Mouse (Mus musculus) heart, adult 2 months (tissue): ENCODE measurements around the gene Pmfbp1.

Source experiments
- CTCF ChIP-seq: fragments of 200-600 bp; IDR thresholded peaks from 2 replicates; pipeline ENCODE4 v1.8.1; 2022; ENCODE audit warnings: antibody characterized with exemption, mild to moderate bottlenecking, moderate library complexity
- EP300 ChIP-seq: fragments of 200-500 bp; IDR thresholded peaks from 2 replicates; pipeline ENCODE4 v1.6.1; 2011; ENCODE audit warnings: low read depth, low read length, control low read depth; ENCODE audit not compliant: insufficient read depth
- POLR2A ChIP-seq: fragments of 200-500 bp; IDR thresholded peaks from 2 replicates; pipeline ENCODE4 v1.6.1; 2011; ENCODE audit warnings: mild to moderate bottlenecking, low read depth, low read length, control low read depth; ENCODE audit not compliant: insufficient read depth

DNA sequence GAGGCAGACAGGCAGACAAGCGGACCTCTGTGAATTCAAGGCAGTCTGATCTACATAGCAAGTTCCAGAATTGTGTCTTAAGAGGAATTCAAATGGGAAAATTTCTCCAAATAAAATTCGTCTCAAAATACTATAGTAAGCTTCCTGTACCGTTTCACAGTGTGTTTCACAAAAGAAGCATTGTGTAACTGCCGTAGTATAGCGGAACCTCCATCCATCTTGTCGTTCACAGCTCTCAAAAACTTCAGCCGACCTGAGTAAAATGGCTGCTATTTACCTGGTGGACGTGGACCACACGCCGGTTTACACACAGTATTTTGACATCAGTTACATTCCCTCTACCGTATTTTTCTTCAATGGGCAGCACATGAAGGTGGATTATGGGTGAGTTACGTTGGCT lies 77.3 kb downstream of the Pmfbp1 start:
- no peak for TF ChIP-seq CTCF
- TF ChIP-seq POLR2A = no peak
- no peak for TF ChIP-seq EP300
